Mouse (Mus musculus): ENCODE results near the gene Il11.

DNA sequence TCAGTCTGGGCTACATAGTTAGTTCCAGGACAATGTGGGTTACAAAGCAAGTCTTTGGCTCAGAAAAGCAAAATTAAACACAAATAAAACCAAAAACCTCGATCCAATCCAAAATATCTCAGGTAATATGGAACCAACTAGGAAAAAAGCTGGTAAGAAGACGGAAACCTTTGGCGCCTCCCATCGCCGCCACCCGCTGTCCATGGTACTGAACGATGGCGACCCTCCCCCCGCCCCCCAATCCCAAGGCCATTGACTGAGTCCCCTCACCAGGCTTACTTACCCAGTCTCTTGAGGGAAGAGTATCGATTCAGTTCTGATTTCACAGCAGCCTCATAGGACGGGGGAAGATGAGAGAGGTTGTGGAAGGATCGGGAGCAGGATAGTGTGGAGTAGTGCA lies 47.8 kb upstream of the Il11 start:
- TF ChIP-seq CTCF (IDR thresholded peaks at IDR 0.05) (no peak), EP300 (IDR thresholded peaks at IDR 0.05; ENCODE audit: insufficient read depth, low read depth, low read length) (no peak), POLR2A (IDR thresholded peaks at IDR 0.05; ENCODE audit: insufficient read depth, low read depth, low read length) (no peak)

Measured in heart, adult 2 months (tissue).